Mouse (Mus musculus): ENCODE measurements around the gene Nop53. TPM values are rescaled to one million over a fixed set of nuclear protein-coding genes. Genes with fewer than 3 reads are reported as not detected.

The Nop53 gene
- total RNA-seq, 2 experiments from 2014 or later: 117 to 260 TPM

- no peak for ATAC-seq (replicated peaks; ENCODE audit: low FRiP score, low TSS enrichment, poor library complexity, severe bottlenecking)
Measured at GRCm38 (mm10) chr7:15961798-15962197, 15.9 kb upstream of the Nop53 start.

GRCm38 (mm10) chr7:15961239-15961638 lies 15.4 kb upstream of the Nop53 start:
- ATAC-seq (replicated peaks; ENCODE audit: low FRiP score, low TSS enrichment, poor library complexity, severe bottlenecking): no peak

DNA sequence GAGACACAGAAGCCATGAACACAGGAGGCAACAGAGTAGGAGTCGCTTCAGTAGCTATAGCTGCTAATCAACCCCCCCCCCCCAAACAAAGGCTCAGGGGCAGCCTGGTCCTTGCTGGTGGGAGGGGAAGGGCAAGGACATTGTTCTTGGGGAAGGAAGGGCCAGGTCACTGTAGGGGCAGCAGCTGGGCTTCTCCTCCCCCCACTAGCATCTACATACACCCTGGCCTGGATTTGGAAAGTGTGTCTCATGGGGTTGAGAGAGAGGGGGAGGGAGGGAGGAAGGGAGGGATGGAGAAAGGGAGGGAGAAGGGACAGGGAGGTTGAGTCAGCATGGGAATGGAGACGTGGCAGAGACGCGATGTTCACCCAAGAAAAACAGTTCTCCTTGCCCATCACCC lies 14.8 kb upstream of the Nop53 start:
- ATAC-seq (replicated peaks; ENCODE audit: low FRiP score, low TSS enrichment, poor library complexity, severe bottlenecking): no peak

GRCm38 (mm10) chr7:15956143-15956542 lies 10.3 kb upstream of the Nop53 start:
- no peak for ATAC-seq (replicated peaks; ENCODE audit: low FRiP score, low TSS enrichment, poor library complexity, severe bottlenecking)

GRCm38 (mm10) chr7:15955509-15955908 lies 9.6 kb upstream of the Nop53 start:
- no peak for ATAC-seq (replicated peaks; ENCODE audit: low FRiP score, low TSS enrichment, poor library complexity, severe bottlenecking)

GRCm38 (mm10) chr7:15954978-15955443 lies 9.1 kb upstream of the Nop53 start:
- ATAC-seq (replicated peaks; ENCODE audit: low FRiP score, low TSS enrichment, poor library complexity, severe bottlenecking): peak; percentile 41

DNA sequence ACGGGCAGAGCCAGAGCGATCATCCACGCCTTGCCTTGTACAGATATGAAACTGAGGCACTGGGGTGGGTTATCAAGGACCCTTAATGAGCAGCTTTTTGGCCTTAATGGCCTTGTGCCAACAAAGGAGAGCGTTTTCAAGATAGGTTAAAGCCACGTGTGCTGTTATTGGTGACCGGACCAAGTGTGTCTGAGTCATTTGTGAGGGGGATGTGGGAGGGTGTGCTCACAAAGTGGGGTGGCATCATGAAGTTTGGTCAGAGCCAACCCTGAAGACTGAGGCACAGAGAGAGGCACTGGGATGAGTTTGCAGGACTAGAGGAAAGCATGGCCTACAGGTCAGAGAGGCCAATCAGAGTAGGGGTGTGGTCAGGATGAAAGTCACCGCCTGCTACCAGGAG lies 8.6 kb upstream of the Nop53 start:
- peak; percentile 37 for ATAC-seq (replicated peaks; ENCODE audit: low FRiP score, low TSS enrichment, poor library complexity, severe bottlenecking)

- ATAC-seq (replicated peaks; ENCODE audit: low FRiP score, low TSS enrichment, poor library complexity, severe bottlenecking): peak; percentile 32
Measured at GRCm38 (mm10) chr7:15953307-15954074, 7.6 kb upstream of the Nop53 start.

GRCm38 (mm10) chr7:15952416-15952815 lies 6.5 kb upstream of the Nop53 start:
- ATAC-seq (replicated peaks; ENCODE audit: low FRiP score, low TSS enrichment, poor library complexity, severe bottlenecking): peak; percentile 71

- ATAC-seq (replicated peaks; ENCODE audit: low FRiP score, low TSS enrichment, poor library complexity, severe bottlenecking): no peak
Measured at GRCm38 (mm10) chr7:15950008-15950407, 4.1 kb upstream of the Nop53 start.

GRCm38 (mm10) chr7:15949216-15949790 lies 3.4 kb upstream of the Nop53 start:
- no peak for ATAC-seq (replicated peaks; ENCODE audit: low FRiP score, low TSS enrichment, poor library complexity, severe bottlenecking)

DNA sequence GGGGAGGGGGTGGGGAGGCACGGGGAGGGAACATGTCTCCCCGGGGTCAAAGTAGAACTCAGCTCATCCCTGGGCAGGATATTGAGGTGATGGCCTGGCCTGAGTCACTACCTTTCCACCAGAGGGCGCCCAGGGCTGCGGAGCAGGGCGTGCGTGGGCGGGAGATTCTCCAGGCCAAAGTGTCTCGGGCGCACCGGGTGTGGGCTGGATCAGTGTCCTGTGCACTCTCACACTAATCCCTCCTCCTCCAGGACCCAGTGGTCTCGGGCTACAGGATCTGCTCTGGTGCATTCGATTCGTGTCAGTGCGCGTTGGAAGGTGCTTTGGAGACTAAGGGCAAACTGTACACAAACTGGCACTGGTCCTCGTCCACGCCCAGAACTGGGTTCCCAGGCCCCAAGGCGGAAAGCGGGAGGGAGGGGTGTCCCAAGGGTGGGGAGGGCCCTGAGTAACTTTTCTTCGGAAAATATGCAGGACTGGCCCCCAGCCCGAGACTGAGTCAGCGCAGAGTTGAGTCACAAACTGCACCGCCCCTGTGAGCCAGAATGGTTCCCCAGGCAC lies 2.6 kb upstream of the Nop53 start:
- ATAC-seq (replicated peaks; ENCODE audit: low FRiP score, low TSS enrichment, poor library complexity, severe bottlenecking): peak; percentile 53

DNA sequence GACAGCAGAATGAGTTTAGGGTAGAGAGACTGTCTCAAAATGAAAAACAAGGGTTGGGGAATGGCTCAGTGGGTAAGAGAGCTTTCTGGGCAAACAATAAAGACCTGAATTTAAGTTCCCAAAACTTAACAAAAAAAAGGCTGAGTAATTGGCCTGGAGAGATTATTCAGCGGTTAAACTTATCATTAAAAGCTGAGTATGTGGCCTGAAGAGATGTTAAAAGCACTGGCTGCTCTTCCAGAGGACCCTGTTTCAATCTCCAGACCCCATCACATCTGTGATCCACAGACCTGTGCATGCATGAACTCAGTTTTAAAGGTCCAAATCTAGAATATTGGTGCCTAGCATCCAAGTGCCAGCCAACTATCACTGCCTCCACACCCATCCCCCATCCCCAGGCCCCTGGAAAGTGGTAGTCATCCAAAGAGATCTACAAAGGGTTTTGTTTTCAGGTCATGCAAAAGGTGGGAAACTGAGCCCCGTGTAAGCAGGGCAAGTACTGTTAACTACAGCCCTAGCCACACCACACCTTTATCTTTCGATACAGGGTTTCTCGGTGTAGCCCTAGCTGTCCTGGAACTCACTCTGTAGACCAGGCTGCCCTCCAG lies 1.9 kb upstream of the Nop53 start:
- no peak for ATAC-seq (replicated peaks; ENCODE audit: low FRiP score, low TSS enrichment, poor library complexity, severe bottlenecking)

- ATAC-seq (replicated peaks; ENCODE audit: low FRiP score, low TSS enrichment, poor library complexity, severe bottlenecking): no peak
Measured at GRCm38 (mm10) chr7:15945211-15945610, 663 bp downstream of the Nop53 start.

- ATAC-seq (replicated peaks; ENCODE audit: low FRiP score, low TSS enrichment, poor library complexity, severe bottlenecking): no peak
Measured at GRCm38 (mm10) chr7:15944311-15944710, 1.6 kb downstream of the Nop53 start.

DNA sequence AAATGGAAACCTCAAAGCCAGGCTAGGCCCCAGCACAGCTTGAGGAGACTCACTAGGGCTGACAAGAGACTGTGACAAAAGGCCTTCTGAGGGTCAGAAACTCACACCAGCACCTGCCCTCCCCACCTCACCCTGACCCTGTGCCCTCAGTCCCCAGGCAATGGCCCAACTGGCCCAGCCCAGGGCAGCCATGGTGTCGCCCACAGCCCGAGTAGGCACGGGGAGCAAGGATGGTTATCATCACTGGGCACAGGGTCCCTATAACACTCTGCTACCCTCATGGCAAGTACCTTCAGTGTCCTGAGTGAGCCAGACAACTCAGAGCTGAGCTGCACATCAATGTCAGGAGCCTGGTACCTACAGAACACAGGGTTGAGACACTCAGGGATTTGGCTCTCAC lies 7.3 kb downstream of the Nop53 start:
- ATAC-seq (replicated peaks; ENCODE audit: low FRiP score, low TSS enrichment, poor library complexity, severe bottlenecking): no peak

- no peak for ATAC-seq (replicated peaks; ENCODE audit: low FRiP score, low TSS enrichment, poor library complexity, severe bottlenecking)
Measured at GRCm38 (mm10) chr7:15937491-15937890, 8.4 kb downstream of the Nop53 start.

DNA sequence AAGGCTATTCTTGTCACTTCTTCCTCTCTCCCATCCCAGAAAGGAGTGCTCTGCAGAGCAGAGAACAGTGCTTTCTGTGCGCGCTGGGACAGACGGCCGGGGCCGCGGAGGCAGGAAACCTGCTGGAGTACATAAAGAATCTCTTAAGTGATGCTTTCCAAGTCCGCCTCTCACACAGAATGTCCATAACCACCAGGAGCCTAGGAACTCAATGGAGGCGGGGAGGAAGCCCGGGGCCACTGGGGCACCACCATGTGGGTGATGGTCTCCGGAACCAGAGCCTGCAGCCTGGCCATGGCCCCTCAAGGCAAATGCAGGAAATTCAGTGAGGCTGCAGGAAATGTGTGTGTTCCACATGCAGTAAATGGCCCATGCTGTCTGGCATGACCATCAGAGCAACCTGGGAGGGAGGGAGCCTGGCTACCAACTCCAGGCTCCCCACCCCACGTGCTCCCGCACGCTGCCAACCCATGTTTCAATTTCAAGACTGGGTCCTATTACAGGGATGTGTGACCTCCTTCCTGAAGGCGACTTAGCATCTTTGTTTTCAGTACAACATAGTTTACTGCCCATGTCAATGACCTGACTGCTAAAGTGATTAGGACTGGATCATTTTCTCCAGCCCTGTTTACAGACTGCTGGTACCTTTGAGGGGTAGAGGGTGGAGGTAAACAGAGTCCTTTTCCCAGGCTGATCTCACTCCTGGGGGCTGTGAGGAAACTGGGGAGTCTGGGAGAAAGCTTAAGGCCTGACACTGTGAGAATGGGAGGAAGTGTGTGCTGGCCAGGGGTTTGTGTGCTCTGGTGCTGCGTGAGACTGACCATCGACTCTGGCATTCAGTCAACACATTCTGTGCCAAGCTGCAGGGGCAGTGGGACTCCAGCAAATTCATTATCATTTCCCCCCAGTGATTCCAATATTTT lies 12.2 kb downstream of the Nop53 start:
- no peak for ATAC-seq (replicated peaks; ENCODE audit: low FRiP score, low TSS enrichment, poor library complexity, severe bottlenecking)

DNA sequence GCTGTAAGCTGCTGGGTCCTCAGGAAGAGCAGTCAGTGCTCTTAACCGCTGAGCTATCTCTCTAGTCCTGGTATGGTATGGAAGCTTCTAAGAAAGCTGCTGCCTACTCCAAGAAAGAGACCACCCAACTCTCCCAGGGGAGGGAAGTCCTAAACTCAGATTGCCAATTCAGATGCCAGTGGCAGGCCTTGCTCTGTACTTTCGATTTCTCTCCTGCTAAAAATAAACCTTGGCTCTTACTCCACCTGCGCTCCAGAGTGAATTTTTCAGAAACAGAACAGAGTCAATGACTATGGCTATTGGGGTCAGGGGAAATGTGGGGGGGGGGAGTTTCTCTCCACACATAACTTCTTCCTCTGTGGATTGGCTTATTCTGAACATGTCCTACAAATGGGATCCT lies 14.2 kb downstream of the Nop53 start:
- ATAC-seq (replicated peaks; ENCODE audit: low FRiP score, low TSS enrichment, poor library complexity, severe bottlenecking): no peak
